Mouse (Mus musculus) cortical plate, adult 2 months (tissue): Measurements from ENCODE around the gene Paqr9.

Experiments
- CTCF ChIP-seq: fragments of 200-500 bp; IDR thresholded peaks from 2 replicates; pipeline ENCODE4 v1.5.1; 2011; ENCODE audit warnings: mild to moderate bottlenecking, control low read depth, low read length; ENCODE audit not compliant: insufficient read depth; ENCODE audit errors: extremely low read depth
- POLR2A ChIP-seq: fragments of 200-500 bp; IDR thresholded peaks from 2 replicates; pipeline ENCODE4 v1.6.1; 2011; ENCODE audit warnings: mild to moderate bottlenecking, low read length, control low read depth; ENCODE audit not compliant: insufficient read depth; ENCODE audit errors: extremely low read depth

DNA sequence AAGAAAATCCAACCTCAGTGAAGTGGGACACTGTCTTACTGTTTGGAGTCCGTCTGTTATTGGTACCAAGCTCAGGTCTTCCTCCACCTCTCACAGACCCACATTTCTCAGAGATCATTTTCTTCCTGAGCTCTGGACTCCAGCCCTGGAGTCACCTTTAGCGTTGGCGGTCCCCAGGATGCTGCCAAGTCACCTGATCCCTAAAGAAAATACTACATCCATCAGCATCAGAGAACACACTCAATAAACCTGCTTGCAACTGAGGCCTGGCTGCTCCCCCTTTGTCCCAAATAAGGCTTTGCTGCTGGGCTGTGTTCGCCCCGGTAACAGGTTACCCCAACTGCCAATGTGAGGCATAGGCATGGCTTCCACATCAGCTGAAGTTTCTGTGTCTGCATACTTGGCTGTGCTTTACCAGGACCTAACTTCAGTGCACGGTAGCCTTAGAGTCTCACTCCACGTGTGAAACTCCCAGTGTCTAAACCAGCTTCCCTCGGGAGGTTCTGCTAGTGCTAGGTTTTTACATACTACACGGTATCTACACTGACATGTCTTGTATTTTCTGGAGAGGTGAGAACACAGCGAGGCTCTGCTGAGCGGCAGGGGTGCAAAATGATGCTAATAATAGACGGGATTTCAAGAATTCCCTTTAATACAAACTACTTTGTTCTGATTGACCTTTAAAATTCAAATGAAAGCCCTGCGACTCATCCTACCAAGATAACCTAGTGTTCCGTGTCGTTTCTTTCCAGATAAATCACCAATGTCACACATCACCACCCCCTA, 9.6 kb upstream of the Paqr9 start:
- TF ChIP-seq CTCF = no peak
- no peak for TF ChIP-seq POLR2A
